Mouse (Mus musculus) G1E-ER4 (cell line): Measurements from ENCODE around the gene Spns2. TPM values are rescaled to one million over a fixed set of nuclear protein-coding genes. Genes with fewer than 3 reads are reported as not detected.
A peak's percentile ranks its signal among the peaks of the same experiment; 100 is the strongest.

Experiments
- GATA1 ChIP-seq: IDR thresholded peaks from one replicate; pipeline ENCODE4 v1.8.0; 2012; ENCODE audit warnings: low read length, inconsistent platforms
- polyA plus RNA-seq: library from polyadenylated mRNA; stranded (reverse); fragments of >175 nt; gene quantifications from 2 replicates; pipeline ENCODE4 v1.2.3, GENCODE M21; 2012

Gene Spns2
- polyA plus RNA-seq, 1 experiment = 25.2 TPM

DNA sequence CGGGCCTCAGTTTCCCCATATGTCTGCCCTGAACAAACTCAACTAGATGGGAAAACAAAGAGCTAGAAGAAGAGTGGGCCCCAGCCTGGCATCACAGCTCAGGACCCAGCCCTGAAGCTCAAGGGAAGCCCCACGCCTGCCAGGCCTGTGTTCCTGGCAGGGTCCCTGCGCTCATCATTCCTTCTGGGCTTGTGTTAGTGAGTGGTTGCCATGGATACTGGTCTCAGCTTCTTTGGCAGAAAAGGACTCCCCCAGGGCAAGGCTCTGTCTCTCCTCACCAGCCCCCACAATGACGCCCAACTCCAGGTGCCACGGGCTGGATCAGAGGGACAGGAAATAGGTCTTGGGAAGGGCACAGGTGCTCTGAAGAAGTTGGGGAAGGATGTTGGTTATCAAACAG, 4.5 kb downstream of the Spns2 start:
- no peak for TF ChIP-seq GATA1

DNA sequence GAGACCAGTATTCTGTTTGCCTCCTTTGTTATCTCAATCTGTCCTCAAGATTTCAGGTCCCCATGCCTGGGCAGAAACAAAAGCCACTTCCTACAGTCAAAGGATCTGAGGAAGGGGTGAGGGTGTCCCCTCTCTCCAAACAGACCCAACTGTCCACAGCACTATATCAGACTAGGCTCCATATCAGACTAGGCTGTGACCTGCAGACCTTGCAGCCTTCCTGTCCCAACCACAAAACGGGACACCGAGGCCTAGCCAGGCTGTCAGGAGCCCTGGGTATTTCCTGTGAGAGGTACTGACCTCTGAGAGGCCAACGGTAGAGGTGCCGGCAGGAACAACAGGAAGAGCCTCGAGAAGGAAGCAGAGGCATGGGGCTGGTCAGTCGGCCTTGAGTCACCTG, 5.2 kb downstream of the Spns2 start:
- TF ChIP-seq GATA1 = peak; percentile 47

DNA sequence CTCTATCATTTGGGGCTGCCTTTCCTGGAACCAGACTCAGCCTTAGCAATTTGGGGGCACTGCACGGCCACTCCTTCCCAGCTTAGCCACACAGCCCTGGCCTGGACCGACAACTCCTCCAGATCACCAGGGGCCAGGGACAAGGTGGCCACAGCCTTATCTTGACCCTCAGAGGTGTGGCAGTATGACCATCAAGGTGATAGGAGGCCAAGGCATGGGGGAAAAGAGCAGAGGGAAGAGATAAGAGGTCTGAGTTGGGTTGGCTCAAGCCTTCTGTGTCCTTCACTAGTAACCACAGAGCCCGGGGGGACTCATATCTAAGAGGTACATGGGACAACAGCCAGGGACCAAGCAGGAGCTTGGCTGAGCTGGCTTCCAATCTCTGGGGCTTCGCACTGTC, 7.8 kb downstream of the Spns2 start:
- peak; percentile 96 for TF ChIP-seq GATA1

DNA sequence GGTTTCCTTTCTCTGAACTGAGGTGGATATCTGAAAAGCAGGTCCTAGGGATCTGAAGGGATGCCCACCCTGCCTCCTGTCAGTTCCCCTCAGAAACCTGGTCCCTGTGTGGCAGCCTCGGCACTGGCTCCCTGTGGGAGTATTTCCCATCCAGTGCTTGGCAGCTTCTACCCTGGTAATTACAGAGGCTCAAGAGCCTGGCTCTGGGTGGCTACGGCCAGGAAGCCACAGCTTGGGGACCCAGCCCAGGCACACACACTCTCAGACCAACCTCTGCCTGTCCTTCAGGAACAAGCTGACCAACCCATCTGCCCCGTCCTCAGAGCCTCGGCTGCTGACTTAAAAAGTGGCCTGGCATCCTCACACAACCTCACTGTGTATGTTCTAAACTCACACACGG, 8.4 kb downstream of the Spns2 start:
- no peak for TF ChIP-seq GATA1

DNA sequence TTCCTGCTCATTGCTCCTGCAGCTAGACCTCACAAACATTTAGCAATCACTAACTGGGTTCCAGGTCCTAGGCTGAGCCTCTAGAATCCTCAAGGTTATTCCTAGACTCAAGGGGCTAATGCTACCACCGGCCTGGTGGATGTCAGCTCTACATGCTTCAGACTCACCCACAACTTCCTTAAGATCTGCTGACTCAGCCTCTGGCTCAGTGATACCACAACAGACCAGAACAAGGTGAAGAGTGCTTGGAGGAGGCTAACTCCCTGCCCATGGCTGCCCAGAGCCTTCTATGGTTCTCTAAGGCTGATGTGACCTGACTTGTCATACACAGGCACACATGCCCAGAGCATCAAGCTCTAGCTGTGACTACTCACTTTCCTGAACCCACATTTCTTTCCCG, 10.2 kb downstream of the Spns2 start:
- TF ChIP-seq GATA1 = no peak

DNA sequence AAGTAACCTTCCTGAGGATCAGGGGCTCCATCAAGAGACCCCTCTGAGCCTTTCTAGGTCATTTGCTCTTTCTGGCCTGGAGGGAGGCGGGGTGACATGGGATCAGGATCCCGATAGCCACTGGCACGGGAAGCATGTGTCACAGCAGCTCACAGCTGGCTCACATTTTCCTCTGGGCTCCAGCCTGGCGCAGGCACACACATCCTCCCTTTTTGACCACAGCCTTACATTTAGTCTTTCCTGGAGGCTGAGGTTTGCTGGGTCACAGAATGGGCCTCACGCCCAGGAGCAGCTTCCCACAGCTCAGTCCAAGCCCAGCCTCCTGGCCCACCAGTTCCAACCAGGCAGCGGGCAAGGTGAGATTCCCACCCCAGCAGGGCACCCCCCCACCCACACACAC, 11.5 kb downstream of the Spns2 start:
- TF ChIP-seq GATA1 = no peak

DNA sequence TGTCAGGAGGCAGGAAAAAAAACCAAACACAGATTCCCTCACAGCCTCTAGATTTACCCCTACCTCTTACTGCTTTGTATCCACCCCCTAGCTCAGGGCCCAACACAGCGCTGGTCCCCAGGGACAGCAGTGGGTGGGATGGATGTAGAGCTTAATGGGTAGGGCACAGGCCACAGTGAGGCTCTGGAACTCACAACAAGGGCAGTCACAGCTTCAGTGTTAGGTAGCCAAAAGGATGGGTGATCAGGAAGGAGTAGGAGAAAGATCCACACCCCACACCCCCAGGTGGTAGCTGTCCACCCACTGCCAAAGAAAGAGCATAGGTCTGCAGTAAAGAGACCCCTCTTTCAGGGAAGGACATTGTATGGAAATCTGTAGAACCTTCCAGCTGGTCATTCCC, 12.1 kb downstream of the Spns2 start:
- no peak for TF ChIP-seq GATA1

DNA sequence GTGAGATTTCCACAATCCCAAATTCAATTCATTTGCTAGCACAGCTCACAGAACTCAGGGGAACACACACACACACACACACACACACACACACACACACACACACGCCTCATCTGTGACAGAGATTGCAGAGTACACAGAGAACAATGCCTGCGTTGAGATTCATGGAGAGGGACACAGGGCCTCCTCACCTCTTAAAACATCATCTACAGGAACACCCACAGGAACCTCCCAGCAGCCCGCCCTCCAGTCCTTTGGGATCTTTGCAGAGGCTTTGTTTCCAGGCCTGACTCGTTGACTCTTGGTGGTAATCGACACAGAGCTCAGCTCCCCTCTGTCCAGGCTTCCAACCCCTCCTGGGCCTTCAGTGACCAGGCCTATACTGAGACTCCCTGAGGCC, 12.5 kb downstream of the Spns2 start:
- TF ChIP-seq GATA1 = no peak

DNA sequence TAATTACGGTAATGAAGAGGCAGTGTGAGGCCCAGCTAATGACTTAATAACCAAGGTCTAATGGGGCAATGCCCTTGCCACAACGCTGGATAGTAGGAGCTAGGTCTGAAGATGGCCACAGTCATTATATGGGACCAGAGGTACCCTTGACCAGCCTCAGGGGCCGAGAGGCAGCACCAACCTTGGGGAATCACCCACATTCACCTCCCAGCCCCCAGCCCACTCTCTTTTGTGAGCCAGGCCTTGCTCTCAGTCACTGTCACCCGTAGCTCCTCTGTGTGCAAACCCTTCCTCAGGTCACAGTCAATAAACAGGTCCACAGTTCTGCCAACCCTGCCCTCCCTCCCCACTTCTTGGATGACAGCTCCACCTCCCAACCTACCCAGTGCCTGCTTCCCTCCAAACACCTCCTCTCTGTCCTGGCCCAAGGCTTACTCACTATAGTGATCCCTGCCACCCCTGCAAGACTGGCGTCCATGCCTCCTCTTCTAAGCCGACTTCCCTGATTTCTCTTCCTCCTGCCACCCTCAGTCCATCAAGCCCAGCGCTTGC, 13.6 kb downstream of the Spns2 start:
- TF ChIP-seq GATA1 = no peak

DNA sequence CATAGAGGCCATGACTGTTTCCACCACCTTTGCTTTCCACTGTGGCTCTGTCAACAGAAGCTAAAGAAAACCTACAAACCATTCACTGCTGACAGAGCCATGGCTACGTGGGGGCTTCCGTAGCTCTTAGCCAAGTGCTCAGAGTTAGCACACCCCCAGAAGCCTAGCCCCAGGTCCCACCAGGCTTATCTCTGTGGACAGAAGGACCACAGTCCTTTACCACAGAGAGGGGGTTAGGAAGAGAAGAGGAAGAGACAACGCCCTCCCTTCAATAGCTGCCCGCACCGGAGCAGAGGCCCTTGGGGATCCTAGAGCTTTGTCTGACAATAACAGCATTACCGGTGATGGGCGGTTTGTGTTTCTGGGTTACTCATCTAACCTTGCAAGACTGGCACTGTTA, 14.3 kb downstream of the Spns2 start:
- no peak for TF ChIP-seq GATA1

DNA sequence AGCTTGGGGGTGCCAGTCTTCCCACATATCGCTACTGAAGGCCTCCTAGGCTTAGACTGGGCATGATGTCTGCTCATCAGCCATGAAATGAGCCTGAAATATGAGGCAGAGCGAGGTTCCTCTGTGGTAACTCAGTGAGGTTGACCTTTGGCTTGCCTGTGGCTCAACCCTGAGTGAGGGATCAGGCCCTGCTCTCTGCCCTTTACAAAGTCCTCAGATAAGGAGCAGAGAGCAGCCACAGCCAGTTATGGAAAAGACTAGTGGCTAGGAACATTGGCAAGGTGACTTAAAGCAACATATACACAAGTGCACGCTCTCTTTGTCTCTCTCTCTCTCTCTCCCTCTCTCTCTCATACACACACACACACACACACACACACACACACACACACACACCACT, 14.8 kb downstream of the Spns2 start:
- no peak for TF ChIP-seq GATA1

DNA sequence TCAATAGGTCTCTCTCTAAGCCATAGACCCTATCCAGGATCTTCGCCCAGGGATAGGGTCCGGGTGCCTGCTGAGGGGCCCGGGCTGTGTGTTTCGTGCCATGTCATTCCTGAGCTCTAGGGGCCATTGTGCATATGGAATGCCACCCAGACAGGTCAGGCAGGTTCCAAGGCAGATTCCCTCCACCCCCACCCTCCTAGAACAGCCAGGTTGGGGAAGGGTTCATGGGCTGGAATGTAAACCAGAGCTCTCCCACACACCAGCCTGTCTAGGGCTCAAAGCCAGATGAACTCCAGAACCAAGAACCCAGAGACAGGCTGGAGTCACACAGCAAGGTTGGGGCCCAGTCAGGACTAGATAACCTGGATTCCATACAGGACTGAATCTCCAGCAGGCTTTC, 16.2 kb downstream of the Spns2 start:
- TF ChIP-seq GATA1 = no peak

DNA sequence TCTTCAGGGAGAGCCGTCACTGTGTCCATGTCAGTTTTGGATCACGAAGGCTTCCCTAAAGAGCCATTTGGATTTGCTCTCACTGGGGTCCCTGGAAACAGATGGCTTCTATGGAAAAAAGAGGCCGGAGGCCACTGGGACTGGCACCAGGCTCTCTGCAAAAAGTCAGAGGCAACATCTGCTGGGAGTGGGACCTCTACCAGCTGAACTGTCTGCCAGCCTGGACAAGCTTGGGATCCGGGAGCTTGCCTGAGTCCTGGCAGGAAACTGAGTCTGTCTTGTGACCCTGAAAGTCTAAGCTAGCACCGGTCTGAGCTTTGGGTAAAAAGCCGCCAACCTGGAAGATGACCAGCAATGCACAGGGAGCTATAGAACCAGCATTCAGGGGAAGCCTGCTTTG, 18.3 kb downstream of the Spns2 start:
- TF ChIP-seq GATA1 = no peak

DNA sequence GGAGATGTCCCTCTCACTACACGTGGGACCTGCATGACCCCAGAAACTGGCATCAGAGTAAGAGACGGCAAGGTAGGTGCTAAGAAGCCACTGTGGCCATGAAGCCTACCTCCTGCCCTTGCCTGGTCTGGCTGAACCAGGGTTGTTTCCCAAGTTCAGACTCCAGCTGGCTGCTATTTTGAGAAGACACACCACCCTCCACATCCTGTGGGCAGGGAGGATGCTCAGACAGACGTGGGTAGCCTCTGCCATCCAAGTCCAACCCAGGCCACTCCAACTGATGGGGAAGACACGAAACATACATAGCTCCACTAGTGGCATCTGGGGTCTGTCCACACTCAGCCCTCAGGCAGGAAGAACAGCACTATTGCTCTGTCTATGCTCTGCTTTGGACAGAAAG, 19.7 kb downstream of the Spns2 start:
- TF ChIP-seq GATA1 = no peak

DNA sequence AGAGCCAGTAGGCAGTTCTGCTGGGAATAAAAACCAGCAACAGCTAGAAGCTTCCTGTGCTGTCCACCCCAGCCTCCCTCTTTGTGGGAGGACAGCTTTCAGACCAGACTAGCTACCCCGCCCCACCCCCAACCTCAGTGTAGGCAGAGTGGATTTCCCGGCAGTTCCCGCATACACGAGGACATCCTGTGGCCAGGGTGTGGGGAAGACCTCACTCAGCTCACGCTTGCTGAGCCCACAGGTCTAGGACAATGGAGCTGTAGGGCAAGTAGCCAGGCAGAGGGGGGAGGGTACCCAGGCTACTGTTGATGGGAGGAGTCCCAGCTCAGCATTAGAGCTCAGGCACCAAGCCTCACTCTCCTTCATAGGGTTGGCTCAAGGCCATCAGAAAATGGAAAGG, 20.5 kb downstream of the Spns2 start:
- TF ChIP-seq GATA1 = no peak

DNA sequence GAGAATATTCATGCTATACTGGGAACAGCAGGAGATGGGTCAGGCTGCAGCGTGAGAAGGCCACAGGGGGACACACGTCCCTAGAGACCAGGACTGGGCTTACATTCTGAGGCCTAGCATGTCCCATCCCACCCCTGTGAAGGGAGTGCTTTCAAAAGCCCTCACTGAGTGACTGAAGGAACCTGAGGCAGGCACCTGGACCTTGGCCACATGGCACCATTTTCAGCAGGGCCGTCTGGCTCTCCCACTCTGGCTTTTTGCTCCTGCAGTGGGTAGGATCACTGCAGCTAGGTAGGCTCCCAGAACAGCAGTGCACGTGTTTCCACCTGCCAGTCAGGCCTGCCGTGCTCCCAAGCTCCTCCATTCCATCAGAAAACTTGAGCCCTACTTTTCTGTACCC, 21.2 kb downstream of the Spns2 start:
- TF ChIP-seq GATA1 = no peak

DNA sequence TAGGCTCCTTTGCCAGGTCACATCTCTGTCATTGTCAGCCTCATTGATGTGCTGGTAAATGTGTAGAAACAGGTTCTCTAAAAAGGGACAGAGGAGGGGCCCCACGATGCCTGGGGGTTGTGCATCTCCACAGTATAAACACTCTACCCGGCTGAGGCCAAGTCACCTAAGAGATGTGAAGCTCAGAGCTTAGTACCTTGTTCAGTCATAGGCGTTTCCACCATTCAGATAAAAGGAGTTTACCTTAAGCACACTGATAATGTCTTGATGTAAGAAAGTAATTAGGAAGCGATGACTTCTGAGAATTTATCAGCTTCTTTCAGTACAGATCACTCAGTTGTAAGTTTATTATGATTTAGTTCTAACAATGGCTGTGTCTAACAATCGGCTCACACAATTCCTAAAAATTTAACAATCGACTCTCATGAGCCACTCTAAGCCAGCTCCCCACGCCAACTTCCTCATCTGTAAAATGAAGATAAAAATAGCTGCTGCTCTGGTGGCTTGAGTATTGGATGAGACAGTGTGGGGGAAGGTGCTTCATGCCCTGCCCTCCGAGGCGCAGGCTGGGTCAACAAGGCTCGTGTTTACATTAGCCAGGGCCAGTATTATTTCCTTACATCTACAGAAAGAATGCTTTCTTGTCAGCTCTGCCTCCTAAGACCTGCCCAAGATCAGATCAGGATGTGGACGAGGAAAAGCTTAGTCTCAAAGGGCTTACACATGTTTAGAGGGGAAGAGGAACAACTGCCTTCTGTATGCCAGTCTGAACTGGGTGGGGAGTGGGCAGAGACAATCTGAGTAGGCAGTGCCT, 22.8 kb downstream of the Spns2 start:
- no peak for TF ChIP-seq GATA1
